Mouse (Mus musculus) left cerebral cortex, postnatal 4 days (tissue): ENCODE results near the gene Olfr811. TPM values are rescaled to one million over a fixed set of nuclear protein-coding genes. Genes with fewer than 3 reads are reported as not detected.

Experiments used
- DNase-seq: peaks from one replicate; pipeline ENCODE4 v3.0.0-alpha.2; 2022
- intact Hi-C: fragments of 180-260 bp; cut with DNase I; formaldehyde crosslinking; loops from one replicate; pipeline ENCODE4 v1.15.1; 2025
- total RNA-seq, 2 experiments: library from RNA; stranded (reverse); gene quantifications; 2 replicates each; pipeline ENCODE4 v1.2.3; 2021

Olfr811 gene
- not detected for total RNA-seq

- no peak for DNase-seq
- intact Hi-C loops = no loop called here
Observed at GRCm38 (mm10) chr10:129804296-129804695, at the start of gene Olfr811. Gene Olfr811 (minus strand): TSS chr10:129804396.

GRCm38 (mm10) chr10:129847343-129847742, 43.1 kb upstream of the Olfr811 start:
- no peak for DNase-seq
- intact Hi-C loops = no loop called here

GRCm38 (mm10) chr10:129845994-129846393, 41.8 kb upstream of the Olfr811 start, which contains the start of gene Olfr812:
Gene Olfr812 (minus strand): TSS chr10:129846094.
- intact Hi-C loops = no loop called here
- no peak for DNase-seq

GRCm38 (mm10) chr10:129794817-129795216, 9.4 kb downstream of the Olfr811 start, which contains the start of gene Olfr810:
Gene Olfr810 (minus strand): TSS chr10:129794917.
- intact Hi-C loops = no loop called here
- DNase-seq = no peak

- no peak for DNase-seq
- intact Hi-C loops = no loop called here
Observed at GRCm38 (mm10) chr10:129778123-129778522, 26.1 kb downstream of the Olfr811 start.

- DNase-seq = no peak
- intact Hi-C loops = no loop called here
Observed at GRCm38 (mm10) chr10:129774338-129774737, 29.9 kb downstream of the Olfr811 start, which contains the start of gene Olfr809. Gene Olfr809 (plus strand): TSS chr10:129774638.

GRCm38 (mm10) chr10:129765182-129765581, 39.0 kb downstream of the Olfr811 start, which contains the start of gene Olfr808:
Gene Olfr808 (plus strand): TSS chr10:129765482.
- no peak for DNase-seq
- intact Hi-C loops = no loop called here

- DNase-seq = no peak
- intact Hi-C loops = no loop called here
Observed at GRCm38 (mm10) chr10:129757693-129758092, 46.5 kb downstream of the Olfr811 start, which contains the start of gene Olfr807. Gene Olfr807 (minus strand): TSS chr10:129757793.

Other genes with a start within 250 kb of the Olfr811 start
- not detected for gene Olfr794, start 236.7 kb downstream of the Olfr811 start, total RNA-seq
- gene Olfr796, start 191.8 kb downstream of the Olfr811 start, total RNA-seq = not detected
- not detected for gene Olfr798, start 176.5 kb downstream of the Olfr811 start, total RNA-seq
- gene Olfr799, start 166.9 kb downstream of the Olfr811 start, total RNA-seq = not detected
- not detected for gene Olfr800, start 146.7 kb downstream of the Olfr811 start, total RNA-seq
- not detected for gene Olfr801, start 130.5 kb downstream of the Olfr811 start, total RNA-seq
- gene Olfr802, start 116.2 kb downstream of the Olfr811 start, total RNA-seq = not detected
- gene Olfr803, start 110.1 kb downstream of the Olfr811 start, total RNA-seq = not detected
- not detected for gene Olfr804, start 101.2 kb downstream of the Olfr811 start, total RNA-seq
- not detected for gene Olfr805, start 75.0 kb downstream of the Olfr811 start, total RNA-seq
- not detected for gene Olfr806, start 62.5 kb downstream of the Olfr811 start, total RNA-seq
- gene Olfr807, start 46.6 kb downstream of the Olfr811 start, total RNA-seq = not detected
- not detected for gene Olfr808, start 38.9 kb downstream of the Olfr811 start, total RNA-seq
- not detected for gene Olfr809, start 29.8 kb downstream of the Olfr811 start, total RNA-seq
- gene Olfr810, start 9.5 kb downstream of the Olfr811 start, total RNA-seq = not detected
- gene Olfr812, start 41.7 kb upstream of the Olfr811 start, total RNA-seq = not detected
- gene Olfr813, start 51.0 kb upstream of the Olfr811 start, total RNA-seq = not detected
- not detected for gene Olfr814, start 75.5 kb upstream of the Olfr811 start, total RNA-seq
- gene Olfr815, start 101.5 kb upstream of the Olfr811 start, total RNA-seq = not detected
- not detected for gene Olfr816, start 111.2 kb upstream of the Olfr811 start, total RNA-seq
- not detected for gene Olfr818, start 144.7 kb upstream of the Olfr811 start, total RNA-seq
- gene Olfr819, start 162.9 kb upstream of the Olfr811 start, total RNA-seq = not detected
- not detected for gene Olfr247, start 171.7 kb upstream of the Olfr811 start, total RNA-seq
- not detected for gene Gm10310, start 180.7 kb upstream of the Olfr811 start, total RNA-seq
- gene Olfr820, start 208.2 kb upstream of the Olfr811 start, total RNA-seq = not detected
- not detected for gene Olfr821, start 226.0 kb upstream of the Olfr811 start, total RNA-seq